Mouse (Mus musculus) heart, postnatal 36 days (tissue): ENCODE measurements at regions not wholly inside any gene's neighbourhood (a gene's known extent, or its start where the extent isn't known, plus 50 kb on each side); places are given as distances from the start of the nearest gene placed in this dataset.

Experiments used
- DNase-seq, 2 experiments: peaks; one replicate each; pipeline ENCODE4 v3.0.0; 2021 to 2022
- intact Hi-C: fragments of 180-260 bp; cut with DNase I; formaldehyde crosslinking; loops from one replicate; pipeline ENCODE4 v1.15.1; 2025

DNA sequence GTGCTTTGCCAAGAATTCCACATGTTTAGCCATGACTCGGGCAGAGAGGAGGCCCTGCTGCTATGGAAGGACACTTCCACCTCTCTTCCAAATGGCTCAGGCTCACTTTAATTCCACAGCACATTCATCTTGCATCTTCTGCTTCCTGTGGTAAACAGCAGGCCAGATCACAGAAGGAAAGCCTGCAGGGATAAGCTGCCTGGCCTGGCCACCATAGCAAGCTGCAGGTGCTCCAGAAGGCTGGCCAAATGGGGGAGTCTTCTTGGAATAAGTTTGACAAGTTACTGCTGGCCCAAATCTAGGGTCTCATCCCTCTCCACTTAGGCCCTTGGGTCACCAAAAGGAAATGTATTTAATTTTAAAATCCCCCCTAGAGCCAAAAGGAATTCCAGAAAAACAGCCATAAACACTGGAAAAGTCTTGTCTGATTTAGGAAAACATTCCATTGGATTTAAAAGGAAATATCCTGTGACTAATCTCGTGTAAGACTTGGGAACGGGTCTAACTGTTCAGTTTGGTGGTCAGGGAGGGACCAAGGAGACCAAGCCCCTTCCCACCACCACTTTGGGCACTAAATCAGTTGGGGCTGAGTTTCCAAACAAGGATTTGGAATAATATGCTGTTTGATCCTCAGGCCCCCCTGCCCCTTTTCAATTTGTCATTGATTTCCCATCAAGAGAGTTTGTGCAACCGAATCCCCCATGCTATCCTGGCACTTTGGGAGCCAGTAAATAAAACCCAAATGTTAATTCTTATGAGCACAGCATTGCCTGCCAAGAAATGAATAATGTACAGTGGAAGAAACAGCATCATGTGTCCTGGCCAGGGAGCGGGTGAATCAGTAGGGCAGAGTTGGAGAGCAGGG lies 117.6 kb upstream of the Habp2 start:
- intact Hi-C loops: no loop called here
- no peak for DNase-seq

DNA sequence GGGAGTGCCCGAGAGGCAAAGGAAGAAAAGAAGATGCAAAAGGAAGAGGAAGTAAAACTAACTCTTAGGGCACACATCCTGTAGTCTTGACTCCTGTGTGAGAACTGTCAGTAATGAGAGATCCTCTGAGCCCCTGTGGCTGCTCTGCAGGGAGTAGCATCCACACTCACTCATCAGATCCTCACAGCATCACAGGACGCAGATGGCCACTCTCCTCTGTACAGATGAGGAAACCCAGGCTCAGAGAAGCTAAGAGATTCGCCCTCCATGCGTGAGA lies 117.0 kb upstream of the Habp2 start:
- intact Hi-C loops: no loop called here
- no peak for DNase-seq

DNA sequence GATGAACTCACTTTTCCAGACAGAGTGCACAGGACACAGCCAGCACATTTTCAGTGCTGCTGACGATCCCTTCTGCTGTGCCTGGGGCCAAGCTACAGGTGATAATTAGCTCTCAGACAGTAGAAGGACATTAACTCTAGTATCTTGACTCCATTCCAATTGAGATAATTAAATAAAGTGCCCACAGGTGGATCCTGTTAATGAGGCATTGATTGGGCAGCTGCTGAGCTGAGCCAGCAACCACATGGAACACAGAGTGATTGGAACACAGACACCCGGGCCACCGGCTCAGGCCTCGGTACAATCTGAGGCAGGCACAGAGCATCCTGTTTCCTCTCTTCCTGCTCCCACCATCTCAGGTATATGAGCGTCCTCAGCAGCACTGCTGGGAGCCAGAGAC lies 114.5 kb upstream of the Habp2 start:
- intact Hi-C loops: no loop called here
- no peak for DNase-seq

GRCm38 (mm10) chr19:56176059-56176458 lies 110.9 kb upstream of the Habp2 start:
- intact Hi-C loops: no loop called here
- DNase-seq: peak; percentile 48 to 61

- intact Hi-C loops: no loop called here
- no peak for DNase-seq
Observed at GRCm38 (mm10) chr19:56177231-56177745, 109.6 kb upstream of the Habp2 start.

DNA sequence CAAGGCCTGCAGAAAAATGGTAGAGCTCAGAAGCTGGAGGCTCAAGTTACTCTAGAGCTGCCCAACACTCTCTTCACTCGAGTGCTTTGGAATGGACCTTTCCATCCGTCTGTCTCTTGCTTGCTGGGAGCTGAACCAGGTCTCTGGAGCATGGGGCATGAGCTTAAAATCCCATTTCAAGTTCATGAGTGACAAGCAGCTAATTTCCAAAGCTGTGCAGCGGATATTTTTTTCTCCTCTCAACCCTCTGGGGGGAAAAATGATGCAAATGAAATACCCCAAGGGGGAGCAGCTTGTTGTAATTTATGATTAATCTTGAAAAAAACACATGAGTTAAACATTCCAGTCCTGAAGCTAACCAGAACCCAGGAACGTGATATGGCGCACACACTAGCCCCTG lies 101.2 kb upstream of the Habp2 start:
- no peak for DNase-seq
- intact Hi-C loops: no loop called here

DNA sequence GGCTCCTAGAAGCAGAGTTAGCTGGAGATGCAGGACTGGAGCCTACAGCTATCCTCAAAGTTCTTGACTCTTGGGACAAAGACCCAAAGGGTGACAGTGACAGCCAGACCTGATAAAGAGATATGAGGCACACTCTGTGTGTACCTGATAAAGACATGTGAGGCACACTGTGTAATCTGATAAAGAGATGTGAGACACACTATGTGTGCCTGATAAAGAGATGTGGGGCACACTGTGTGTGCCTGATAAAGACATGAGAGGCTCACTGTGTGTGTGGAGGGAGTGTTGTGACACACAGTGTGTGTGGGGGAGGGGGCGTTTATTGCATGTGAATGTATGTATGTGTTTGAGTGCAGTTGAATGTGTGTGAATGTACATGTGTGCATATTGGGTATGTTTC lies 97.8 kb upstream of the Habp2 start:
- intact Hi-C loops: no loop called here
- no peak for DNase-seq

- intact Hi-C loops: no loop called here
Observed at GRCm38 (mm10) chr19:56190222-56190621, 96.7 kb upstream of the Habp2 start.

DNA sequence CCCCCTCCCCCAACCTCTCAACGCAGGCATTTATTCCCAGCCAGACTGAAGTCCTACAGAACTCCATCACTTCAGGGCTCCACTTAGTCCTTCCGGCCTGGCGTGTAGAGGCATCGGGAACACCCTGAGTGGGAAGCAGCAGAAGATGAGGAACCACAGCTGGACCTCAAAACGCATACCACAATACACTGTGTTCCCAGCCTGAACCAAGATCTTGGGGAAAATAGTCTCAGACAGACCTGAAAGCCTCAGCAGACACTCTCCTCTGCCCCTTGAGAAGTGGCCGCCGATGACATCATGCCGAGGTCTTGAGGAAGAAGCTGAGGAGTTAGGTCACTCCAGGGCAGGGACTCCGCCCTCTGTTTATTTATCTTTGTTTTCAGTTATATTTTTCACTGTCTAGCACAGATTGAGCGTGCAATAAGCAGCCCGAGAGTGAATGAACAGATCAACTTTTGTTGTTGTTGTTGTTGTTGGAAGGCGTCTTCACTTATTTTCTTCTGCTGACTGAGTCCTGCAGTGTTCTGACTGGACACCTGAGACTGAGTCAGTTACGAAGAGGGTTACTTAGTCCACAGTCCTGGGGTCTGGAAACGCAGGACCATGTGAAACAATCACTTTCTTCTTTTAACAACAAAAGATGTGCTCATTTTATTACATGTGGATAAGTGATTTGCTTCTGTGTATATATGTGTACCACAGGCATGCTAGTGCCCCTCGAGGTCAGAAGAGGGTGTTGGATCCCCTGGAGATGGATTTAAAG lies 88.3 kb upstream of the Habp2 start:
- intact Hi-C loops: no loop called here
- peak in 1 of 2 experiments; percentile 12 for DNase-seq

More at GRCm38 (mm10) chr19:56190222-56190621, 96.7 kb upstream of the Habp2 start:
- DNase-seq: no peak

DNA sequence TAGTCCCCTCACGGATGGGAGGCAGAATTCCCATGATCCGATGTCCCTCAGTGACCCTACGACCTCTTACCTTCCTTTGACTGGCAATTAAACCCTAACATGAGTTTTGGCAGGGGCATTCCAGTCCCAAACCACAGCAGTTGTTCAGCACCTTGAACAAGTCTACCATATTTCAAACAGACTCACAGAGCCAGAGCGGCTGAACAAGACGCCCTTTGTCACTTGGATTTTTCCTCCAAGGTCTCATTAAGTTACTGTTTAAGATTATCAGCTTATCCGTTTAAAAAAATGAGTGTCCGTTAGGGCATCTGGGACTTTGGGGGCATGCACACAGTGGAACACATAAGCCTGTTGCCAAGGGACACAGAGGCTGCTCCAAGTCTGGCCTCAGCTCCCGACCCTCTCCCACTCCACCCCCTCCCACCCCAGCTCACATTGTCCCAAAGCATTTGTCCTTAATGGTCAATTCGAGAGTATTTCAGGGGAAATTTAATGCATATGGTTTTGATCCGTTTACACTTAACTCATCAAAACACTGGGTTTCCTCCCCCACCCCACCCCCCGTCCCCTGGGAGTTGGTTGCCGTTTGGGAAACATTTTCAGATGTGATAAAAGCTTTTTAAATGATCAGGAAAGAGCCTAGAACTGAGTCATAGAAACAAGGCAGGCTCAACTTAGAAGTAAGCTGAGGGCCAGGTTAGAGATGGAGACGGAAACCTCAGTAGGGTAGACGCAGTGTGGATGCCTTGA lies 87.4 kb upstream of the Habp2 start:
- DNase-seq: no peak
- intact Hi-C loops: loop anchor here (2.0 to 5.0 kb wide), 2 partner anchors 782 to 865 kb away; no protein-coding TSS in a partner anchor

DNA sequence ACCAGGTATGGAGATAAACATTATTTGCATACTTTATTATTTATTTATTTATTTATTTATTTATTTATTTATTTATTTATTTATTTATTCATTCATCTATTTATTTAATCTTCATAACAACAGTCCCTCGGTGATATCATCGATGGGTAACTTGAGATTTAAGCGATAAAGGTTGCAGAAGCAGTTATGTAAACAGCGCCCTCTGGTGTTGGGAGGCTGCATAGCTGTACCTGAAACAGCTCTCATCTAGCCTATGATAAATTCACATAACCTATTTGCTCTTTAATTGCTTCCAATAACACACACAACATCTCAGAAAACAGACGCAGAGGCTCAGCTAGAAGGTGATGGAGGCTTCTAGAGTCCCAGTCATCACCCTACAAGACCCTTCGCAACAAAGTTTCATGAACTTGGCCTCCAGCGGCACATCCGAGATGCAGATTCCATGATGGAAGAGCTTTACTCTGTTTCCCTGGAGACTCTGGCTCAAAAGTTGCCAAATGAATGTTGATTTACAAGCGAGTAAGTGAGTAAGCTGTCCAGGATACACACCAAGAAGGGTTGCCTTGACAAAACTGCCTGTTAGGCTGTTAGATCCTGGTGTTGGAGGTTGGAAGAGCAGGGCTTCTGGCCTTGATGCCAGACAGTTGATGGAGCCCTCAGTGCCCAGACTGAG lies 85.8 kb upstream of the Habp2 start:
- intact Hi-C loops: loop anchor here (2.0 to 5.0 kb wide), 2 partner anchors 784 to 866 kb away; no protein-coding TSS in a partner anchor
- no peak for DNase-seq

DNA sequence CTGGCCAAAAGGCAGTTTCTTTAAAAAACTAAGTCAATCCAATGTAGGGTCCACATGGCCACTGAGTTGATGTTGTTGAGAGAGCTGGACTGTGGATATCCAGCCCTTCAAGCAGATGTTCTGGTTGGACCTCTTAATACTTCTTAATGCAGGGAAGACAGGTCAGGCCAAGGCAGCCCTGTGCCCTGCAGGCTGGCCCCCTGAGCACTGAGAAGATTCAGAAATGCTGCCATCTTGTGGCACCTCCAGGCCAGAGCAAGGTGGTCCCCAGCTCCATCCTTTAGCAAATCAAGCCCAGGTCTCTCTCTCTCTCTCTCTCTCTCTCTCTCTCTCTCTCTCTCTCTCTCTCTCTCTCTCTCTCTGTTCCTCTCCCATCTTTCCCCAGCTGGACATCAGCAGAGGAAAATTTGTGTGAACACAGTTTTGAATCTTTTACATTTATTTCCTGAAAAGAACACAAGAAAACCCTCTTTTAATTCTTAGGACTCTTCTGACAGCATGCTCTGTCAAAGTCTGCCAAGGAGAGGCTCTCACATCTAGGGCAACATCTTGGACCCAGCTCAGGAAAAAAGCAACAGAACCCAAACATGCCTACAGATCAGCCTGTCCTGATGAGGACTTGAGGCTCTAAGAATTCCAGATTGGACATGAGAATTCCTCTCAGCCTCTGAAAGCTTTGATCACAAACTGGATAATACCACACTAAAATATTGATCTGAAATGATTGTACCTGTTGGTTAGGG lies 85.0 kb upstream of the Habp2 start:
- peak; percentile 24 to 44 for DNase-seq
- intact Hi-C loops: loop anchor here (2.0 to 5.0 kb wide), 2 partner anchors 785 to 867 kb away; no protein-coding TSS in a partner anchor

- no peak for DNase-seq
- intact Hi-C loops: loop anchor here (5.0 kb wide), 1 partner anchor 785 kb away; no protein-coding TSS in a partner anchor
Observed at GRCm38 (mm10) chr19:56202481-56203130, 84.3 kb upstream of the Habp2 start.

DNA sequence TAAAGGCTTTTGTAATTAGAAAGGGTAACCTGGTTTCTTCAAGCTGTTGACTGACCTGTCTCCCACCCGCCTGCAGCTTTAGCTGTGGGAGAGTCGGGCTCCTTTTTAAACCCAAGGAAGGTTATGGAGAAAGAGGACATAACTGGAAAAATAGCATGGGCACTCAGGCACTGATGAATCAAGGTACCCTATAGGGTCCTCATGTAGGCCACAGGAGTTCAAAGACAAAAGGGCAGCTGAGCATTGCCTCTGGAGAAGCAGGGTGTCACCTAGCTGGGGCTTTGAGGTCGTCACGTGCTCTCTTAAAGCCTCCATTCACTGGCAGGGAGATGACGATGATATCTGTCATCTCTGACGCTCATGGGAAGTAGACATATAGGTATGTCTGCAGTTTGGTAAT lies 68.4 kb upstream of the Habp2 start:
- intact Hi-C loops: no loop called here
- no peak for DNase-seq

DNA sequence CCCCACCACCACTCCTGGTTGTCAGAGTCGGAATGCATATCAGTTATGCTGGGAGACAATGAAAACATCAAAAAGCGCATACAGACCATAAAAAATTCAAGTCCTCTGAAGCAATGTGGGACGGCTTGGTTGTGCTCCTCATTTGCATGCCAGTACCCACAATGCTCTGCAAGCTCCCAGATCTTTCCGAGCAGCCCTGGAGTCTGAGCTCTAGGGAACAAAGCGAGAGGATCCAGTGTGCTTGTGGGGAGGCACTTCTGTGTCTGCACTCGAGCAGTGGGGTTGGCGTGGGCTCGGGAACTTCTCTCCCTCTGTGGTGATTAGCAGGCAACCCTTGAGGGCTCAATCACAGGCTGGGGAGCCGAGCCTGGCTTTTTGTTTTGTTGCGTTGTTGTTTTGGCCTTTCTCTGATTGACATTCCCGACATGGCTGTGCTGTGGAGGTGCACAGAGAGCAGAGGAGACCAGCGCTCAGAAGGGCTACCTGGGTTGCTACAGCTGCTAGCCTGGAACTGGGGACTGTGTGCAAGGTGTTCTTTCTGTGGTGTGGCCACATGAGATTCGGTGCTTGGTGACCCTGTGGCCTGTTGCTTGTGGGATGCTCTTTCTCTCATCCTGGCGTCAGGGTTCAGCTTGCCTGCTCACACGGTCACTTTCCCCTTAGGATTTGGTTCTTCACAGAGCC lies 66.1 kb upstream of the Habp2 start:
- no peak for DNase-seq
- intact Hi-C loops: no loop called here

- DNase-seq: no peak
- intact Hi-C loops: no loop called here
Observed at GRCm38 (mm10) chr19:56222496-56222895, 64.4 kb upstream of the Habp2 start.

GRCm38 (mm10) chr19:56225039-56225438 lies 61.9 kb upstream of the Habp2 start:
- DNase-seq: no peak
- intact Hi-C loops: no loop called here

- no peak for DNase-seq
- intact Hi-C loops: no loop called here
Observed at GRCm38 (mm10) chr19:56225518-56225917, 61.4 kb upstream of the Habp2 start.

GRCm38 (mm10) chr19:56228586-56228985 lies 58.4 kb upstream of the Habp2 start:
- intact Hi-C loops: no loop called here
- DNase-seq: no peak
